Mouse (Mus musculus) midbrain, embryonic 10.5 days (tissue): ENCODE results near the gene Trpm3. TPM values are rescaled to one million over a fixed set of nuclear protein-coding genes. Genes with fewer than 3 reads are reported as not detected.

Source experiments
- DNase-seq: peaks from one replicate; pipeline ENCODE4 v3.0.0-alpha.2; 2017; ENCODE audit warnings: low spot score
- H3K27ac ChIP-seq: fragments of 300-500 bp; sonication (generic); replicated peaks from 2 replicates; pipeline ENCODE4 v1.5.1; 2016; ENCODE audit warnings: mild to moderate bottlenecking
- H3K27me3 ChIP-seq: fragments of 300-500 bp; sonication (generic); 2 replicates; pipeline ENCODE4 v1.6.1; 2016; ENCODE audit warnings: low read depth, mild to moderate bottlenecking; ENCODE audit not compliant: poor library complexity, severe bottlenecking
- H3K36me3 ChIP-seq: fragments of 300-500 bp; sonication (generic); 2 replicates; pipeline ENCODE4 v1.6.1; 2016; ENCODE audit warnings: mild to moderate bottlenecking, moderate library complexity
- H3K4me1 ChIP-seq: fragments of 300-500 bp; sonication (generic); 2 replicates; pipeline ENCODE4 v1.6.1; 2016
- H3K4me3 ChIP-seq: fragments of 300-500 bp; sonication (generic); 2 replicates; pipeline ENCODE4 v1.5.1; 2016; ENCODE audit warnings: mild to moderate bottlenecking, moderate library complexity
- H3K9me3 ChIP-seq: fragments of 300-500 bp; sonication (generic); replicated peaks from 2 replicates; pipeline ENCODE4 v1.6.1; 2016; ENCODE audit warnings: mild to moderate bottlenecking
- WGBS: fragments of 180-500 bp; shearing (Covaris S2); methylation state at CpG from one replicate; pipeline ENCODE4 v1.1.7; 2016; 5-methylcytosine and 5-hydroxymethylcytosine counted together
- polyA plus RNA-seq: library from polyadenylated mRNA; unstranded; fragments of >200 nt; fragmentation: Nextera tagmentation; extraction: Ambion mirVana; gene quantifications from 2 replicates; pipeline ENCODE4 v1.2.1, GENCODE M21; 2016

Gene Trpm3
- polyA plus RNA-seq, 1 experiment from 2014 or later: 4.4 TPM

- peaks cover 10% of the 10 kb centered on the region; the same call in 1 of the 2 replicates for H3K4me1 ChIP-seq
- H3K9me3 ChIP-seq: no peaks in the 10 kb centered on the region
- no peak overlapping the region for H3K4me3 ChIP-seq
- no peaks in the 10 kb centered on the region for H3K27me3 ChIP-seq
- 0 out of 2 replicates have a peak overlapping the region, but pooled peaks have one; percentile 17 for H3K27ac ChIP-seq
- 67% methylated on average over 18 of the region's 18 CpGs for WGBS
- H3K36me3 ChIP-seq: no peaks in the 10 kb centered on the region
- DNase-seq: peak; percentile 13
Observed at GRCm38 (mm10) chr19:22916643-22917344, 777.9 kb downstream of the Trpm3 start.

- WGBS: 81% methylated on average over 3 of the region's 3 CpGs
- no peak overlapping the region for H3K27ac ChIP-seq
- H3K4me1 ChIP-seq: peaks cover 10% of the 10 kb centered on the region; the same call in 1 of the 2 replicates
- no peaks in the 10 kb centered on the region for H3K36me3 ChIP-seq
- no peaks in the 10 kb centered on the region for H3K27me3 ChIP-seq
- H3K4me3 ChIP-seq: no peak overlapping the region
- no peak for DNase-seq
- H3K9me3 ChIP-seq: no peaks in the 10 kb centered on the region
Observed at GRCm38 (mm10) chr19:22917345-22917735, 778.5 kb downstream of the Trpm3 start.

- no peaks in the 10 kb centered on the region for H3K36me3 ChIP-seq
- no peak for DNase-seq
- no peaks in the 10 kb centered on the region for H3K27me3 ChIP-seq
- H3K27ac ChIP-seq: no peak overlapping the region
- no peaks in the 10 kb centered on the region for H3K9me3 ChIP-seq
- WGBS: 81% methylated on average over 5 of the region's 5 CpGs
- H3K4me1 ChIP-seq: peaks cover 8% of the 10 kb centered on the region; the same call in 1 of the 2 replicates
- H3K4me3 ChIP-seq: no peak overlapping the region
Observed at GRCm38 (mm10) chr19:22920949-22921348, 782.1 kb downstream of the Trpm3 start.

GRCm38 (mm10) chr19:22922871-22923670, 784.2 kb downstream of the Trpm3 start:
- Histone ChIP-seq H3K4me3 (no peak overlapping the region), H3K4me1 (no peaks in the 10 kb centered on the region), H3K36me3 (no peaks in the 10 kb centered on the region), H3K9me3 (no peaks in the 10 kb centered on the region), H3K27me3 (no peaks in the 10 kb centered on the region), H3K27ac (no peak overlapping the region)
- 93% methylated on average over 18 of the region's 18 CpGs for WGBS
- DNase-seq: no peak

- H3K9me3 ChIP-seq: no peaks in the 10 kb centered on the region
- no peaks in the 10 kb centered on the region for H3K27me3 ChIP-seq
- no peak for DNase-seq
- no peaks in the 10 kb centered on the region for H3K36me3 ChIP-seq
- no peaks in the 10 kb centered on the region for H3K4me1 ChIP-seq
- H3K4me3 ChIP-seq: no peak overlapping the region
- 86% methylated on average over 3 of the region's 3 CpGs for WGBS
- no peak overlapping the region for H3K27ac ChIP-seq
Observed at GRCm38 (mm10) chr19:22925284-22925683, 786.4 kb downstream of the Trpm3 start.

- WGBS: 86% methylated on average over 9 of the region's 9 CpGs
- Histone ChIP-seq H3K27me3 (no peaks in the 10 kb centered on the region), H3K4me1 (no peaks in the 10 kb centered on the region)
Observed at GRCm38 (mm10) chr19:22926753-22927152, 787.9 kb downstream of the Trpm3 start.

GRCm38 (mm10) chr19:22928366-22928765, 789.5 kb downstream of the Trpm3 start:
- no peaks in the 10 kb centered on the region for H3K9me3 ChIP-seq
- H3K4me1 ChIP-seq: no peaks in the 10 kb centered on the region
- H3K27me3 ChIP-seq: no peaks in the 10 kb centered on the region
- DNase-seq: no peak
- no peak overlapping the region for H3K4me3 ChIP-seq
- H3K27ac ChIP-seq: no peak overlapping the region
- WGBS: 89% methylated on average over 6 of the region's 6 CpGs
- H3K36me3 ChIP-seq: no peaks in the 10 kb centered on the region

More at GRCm38 (mm10) chr19:22926753-22927152, 787.9 kb downstream of the Trpm3 start:
- no peak overlapping the region for H3K4me3 ChIP-seq
- DNase-seq: no peak
- no peak overlapping the region for H3K27ac ChIP-seq
- H3K9me3 ChIP-seq: no peaks in the 10 kb centered on the region
- H3K36me3 ChIP-seq: no peaks in the 10 kb centered on the region

- Histone ChIP-seq H3K27ac (no peak overlapping the region), H3K4me3 (no peak overlapping the region), H3K27me3 (no peaks in the 10 kb centered on the region), H3K36me3 (no peaks in the 10 kb centered on the region), H3K4me1 (no peaks in the 10 kb centered on the region), H3K9me3 (no peaks in the 10 kb centered on the region)
- WGBS: 92% methylated on average over 6 of the region's 6 CpGs
- no peak for DNase-seq
Observed at GRCm38 (mm10) chr19:22929768-22930167, 790.9 kb downstream of the Trpm3 start.

- Histone ChIP-seq H3K27me3 (no peaks in the 10 kb centered on the region), H3K4me3 (no peak overlapping the region), H3K27ac (no peak overlapping the region), H3K9me3 (no peaks in the 10 kb centered on the region), H3K4me1 (no peaks in the 10 kb centered on the region), H3K36me3 (no peaks in the 10 kb centered on the region)
- no peak for DNase-seq
- WGBS: 90% methylated on average over 7 of the region's 7 CpGs
Observed at GRCm38 (mm10) chr19:22930368-22930834, 791.6 kb downstream of the Trpm3 start.

- 93% methylated on average over 6 of the region's 6 CpGs for WGBS
- Histone ChIP-seq H3K36me3 (no peaks in the 10 kb centered on the region), H3K9me3 (no peaks in the 10 kb centered on the region), H3K27me3 (no peaks in the 10 kb centered on the region), H3K4me3 (no peak overlapping the region), H3K27ac (no peak overlapping the region), H3K4me1 (no peaks in the 10 kb centered on the region)
- DNase-seq: no peak
Observed at GRCm38 (mm10) chr19:22931006-22931405, 792.2 kb downstream of the Trpm3 start.

GRCm38 (mm10) chr19:22935067-22935466, 796.2 kb downstream of the Trpm3 start:
- no peak for DNase-seq
- Histone ChIP-seq H3K4me3 (no peak overlapping the region), H3K9me3 (no peaks in the 10 kb centered on the region), H3K27me3 (no peaks in the 10 kb centered on the region), H3K27ac (no peak overlapping the region), H3K4me1 (peaks cover 8% of the 10 kb centered on the region; the same call in 1 of the 2 replicates), H3K36me3 (no peaks in the 10 kb centered on the region)
- 81% methylated on average over 3 of the region's 3 CpGs for WGBS

GRCm38 (mm10) chr19:22938848-22939724, 800.2 kb downstream of the Trpm3 start:
- no peaks in the 10 kb centered on the region for H3K9me3 ChIP-seq
- DNase-seq: no peak
- H3K27ac ChIP-seq: no peak overlapping the region
- 74% methylated on average over 14 of the region's 14 CpGs for WGBS
- no peaks in the 10 kb centered on the region for H3K27me3 ChIP-seq
- H3K36me3 ChIP-seq: no peaks in the 10 kb centered on the region
- H3K4me1 ChIP-seq: peaks cover 15% of the 10 kb centered on the region; the same call in 1 of the 2 replicates
- H3K4me3 ChIP-seq: no peak overlapping the region
